Mouse (Mus musculus): ENCODE measurements around the gene Mrpl36.

The Mrpl36 gene

GRCm38 (mm10) chr13:73347171-73347570 is 18.9 kb downstream of the Mrpl36 start:
- no peak for DNase-seq (ENCODE audit: low spot score)

GRCm38 (mm10) chr13:73347922-73348650 is 19.8 kb downstream of the Mrpl36 start:
- DNase-seq (ENCODE audit: low spot score): no peak

DNA sequence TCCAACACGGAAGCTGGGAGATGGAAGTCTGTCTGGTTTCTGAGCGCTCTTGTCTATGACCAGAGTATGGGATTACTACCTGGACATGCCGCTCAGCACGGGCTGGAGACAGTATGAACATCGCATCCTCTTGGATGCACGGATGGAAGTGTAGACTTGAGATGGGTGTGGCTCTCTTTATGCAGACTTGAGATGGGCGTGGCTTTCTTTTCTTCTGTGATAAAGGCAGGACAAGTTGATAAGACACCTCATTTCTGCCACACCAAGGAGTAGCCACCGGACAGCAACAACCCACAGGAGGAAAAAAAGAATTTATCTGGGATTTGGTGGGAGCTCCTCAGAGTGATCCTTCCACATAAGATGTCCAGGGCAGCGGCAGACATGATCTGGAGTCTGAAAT is 22.4 kb downstream of the Mrpl36 start:
- DNase-seq (ENCODE audit: low spot score): no peak

DNA sequence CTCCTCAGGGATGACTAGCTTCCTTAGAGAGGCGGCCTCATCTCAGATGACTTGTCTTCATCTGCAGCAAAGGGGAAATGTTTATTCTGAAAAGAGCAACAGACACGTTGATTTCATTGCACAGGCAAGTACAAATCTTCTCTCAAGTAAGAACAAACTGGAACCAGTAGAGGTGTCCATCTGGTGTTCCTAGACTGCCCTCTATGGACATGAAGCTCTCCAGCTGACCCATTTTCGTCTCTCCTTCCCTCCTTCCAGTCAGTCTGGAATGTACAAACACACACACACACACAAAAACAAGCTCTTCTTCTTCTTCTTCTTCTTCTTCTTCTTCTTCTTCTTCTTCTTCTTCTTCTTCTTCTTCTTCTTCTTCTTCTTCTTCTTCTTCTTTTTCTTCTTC is 23.6 kb downstream of the Mrpl36 start:
- no peak for DNase-seq (ENCODE audit: low spot score)

DNA sequence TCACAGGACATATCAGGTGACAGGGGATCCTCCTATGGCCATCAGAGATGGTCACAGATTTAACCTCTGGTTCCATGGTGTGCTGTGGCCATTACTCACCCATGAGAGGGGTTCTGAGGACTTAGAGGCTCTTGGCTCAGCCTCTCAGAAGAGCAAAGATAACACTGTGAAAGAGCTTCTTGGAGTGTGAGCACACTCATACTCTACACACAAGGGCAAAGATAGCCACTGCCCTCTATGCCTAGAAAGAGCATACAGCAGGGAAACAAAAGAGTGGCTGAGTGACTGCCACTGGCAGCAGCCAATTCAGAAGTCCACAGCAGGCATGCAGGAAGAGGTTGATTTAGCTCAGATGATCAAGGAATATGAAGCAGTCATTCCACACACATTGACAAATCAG is 24.2 kb downstream of the Mrpl36 start:
- no peak for DNase-seq (ENCODE audit: low spot score)

DNA sequence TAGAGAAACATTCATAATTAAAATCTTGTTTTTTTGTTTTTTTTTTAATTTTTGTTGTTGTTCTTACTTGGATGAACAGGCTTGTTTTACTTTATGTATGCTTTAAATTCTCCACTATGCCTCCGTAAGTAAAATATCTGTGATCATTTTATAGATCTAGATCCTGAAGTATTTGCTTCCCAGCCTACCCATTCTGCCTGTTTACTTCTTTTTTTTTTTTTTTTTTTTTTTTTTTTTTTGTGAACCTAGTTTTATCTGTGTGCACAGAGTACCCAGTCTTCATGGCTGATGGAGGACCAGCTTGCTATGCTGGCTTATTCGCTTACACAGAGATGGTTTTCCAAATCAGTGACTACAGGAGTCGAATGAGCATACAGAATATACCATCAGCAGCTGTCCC is 28.8 kb downstream of the Mrpl36 start:
- no peak for DNase-seq (ENCODE audit: low spot score)

DNA sequence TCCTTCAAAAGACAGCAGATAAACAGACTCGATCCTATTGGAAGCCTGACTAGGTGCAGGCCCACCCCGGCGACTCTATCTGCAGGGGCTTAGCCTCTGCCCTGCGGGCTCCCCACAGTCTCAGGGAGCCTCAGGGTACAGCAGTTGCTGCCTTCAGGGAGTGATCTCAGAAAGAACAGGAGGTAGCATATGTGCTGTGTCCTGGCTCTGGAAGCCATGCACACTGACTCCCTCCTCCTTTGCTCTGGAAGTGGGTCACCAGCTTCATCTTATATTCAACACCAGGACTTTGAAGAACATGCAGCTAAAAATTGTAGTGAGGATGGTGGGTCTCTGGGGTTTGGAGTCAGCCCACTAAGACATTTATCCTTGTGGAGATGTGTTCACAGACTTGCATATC is 45.1 kb downstream of the Mrpl36 start:
- DNase-seq (ENCODE audit: low spot score): no peak

GRCm38 (mm10) chr13:73374612-73375011 is 46.3 kb downstream of the Mrpl36 start:
- DNase-seq (ENCODE audit: low spot score): no peak

DNA sequence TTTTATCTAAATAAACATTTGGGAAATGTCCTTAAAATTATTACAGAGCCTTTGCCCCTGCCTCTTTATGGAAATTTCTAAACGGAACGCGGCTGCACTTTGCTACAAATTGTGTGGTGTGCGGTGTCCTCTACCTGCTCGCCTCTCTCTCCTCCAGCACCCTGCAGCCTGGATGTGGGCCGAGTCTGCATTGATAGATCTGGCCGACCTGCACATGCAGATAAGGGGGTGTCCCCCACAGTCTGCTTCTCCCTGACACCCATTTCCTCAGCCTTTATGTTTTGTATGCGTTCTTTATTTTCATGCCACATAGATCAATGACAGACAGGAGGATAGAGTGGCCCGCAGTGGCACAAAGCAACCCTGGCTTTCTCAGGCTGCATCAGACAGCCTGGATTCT is 49.3 kb downstream of the Mrpl36 start:
- no peak for DNase-seq (ENCODE audit: low spot score)
